Mouse (Mus musculus) stomach, postnatal 0 days (tissue): Measurements from ENCODE around the gene Zmiz1. TPM values are rescaled to one million over a fixed set of nuclear protein-coding genes. Genes with fewer than 3 reads are reported as not detected.

Experiments
- ATAC-seq: fragments of 200-750 bp; cut with Nextera tagmentation; 2 replicates; pipeline ENCODE4 v1.8.0; 2017; ENCODE audit not compliant: low FRiP score, low TSS enrichment
- DNase-seq: peaks from one replicate; pipeline ENCODE4 v3.0.0-alpha.2; 2016; ENCODE audit warnings: low spot score
- H3K27ac ChIP-seq: fragments of 300-500 bp; sonication (generic); replicated peaks from 2 replicates; pipeline ENCODE4 v1.5.1; 2014; ENCODE audit warnings: mild to moderate bottlenecking, control low read depth
- H3K27me3 ChIP-seq: fragments of 300-500 bp; sonication (generic); 2 replicates; pipeline ENCODE4 v1.6.1; 2014; ENCODE audit warnings: low read length; ENCODE audit not compliant: control insufficient read depth, insufficient read depth
- H3K36me3 ChIP-seq: fragments of 300-500 bp; sonication (generic); 2 replicates; pipeline ENCODE4 v1.6.1; 2014; ENCODE audit warnings: low read length, mixed read lengths; ENCODE audit not compliant: control insufficient read depth, insufficient read depth
- H3K4me1 ChIP-seq: fragments of 300-500 bp; sonication (generic); replicated peaks from 2 replicates; pipeline ENCODE4 v1.6.1; 2014; ENCODE audit warnings: antibody characterized with exemption; ENCODE audit not compliant: control insufficient read depth, insufficient read depth
- H3K4me2 ChIP-seq: fragments of 300-500 bp; sonication (generic); replicated peaks from 2 replicates; pipeline ENCODE4 v1.6.1; 2014; ENCODE audit warnings: low read depth, mild to moderate bottlenecking, control low read depth, moderate library complexity
- H3K4me3 ChIP-seq: fragments of 300-500 bp; sonication (generic); 2 replicates; pipeline ENCODE4 v1.5.1; 2014; ENCODE audit warnings: low read depth, low read length, control low read depth
- H3K9ac ChIP-seq: fragments of 300-500 bp; sonication (generic); 2 replicates; pipeline ENCODE4 v1.6.1; 2014; ENCODE audit warnings: mild to moderate bottlenecking, low read length, control low read depth, mixed read lengths
- H3K9me3 ChIP-seq: fragments of 300-500 bp; sonication (generic); 2 replicates; pipeline ENCODE4 v1.6.1; 2016; ENCODE audit warnings: low read length; ENCODE audit not compliant: control insufficient read depth
- CTCF ChIP-seq: IDR thresholded peaks from 2 replicates; pipeline ENCODE4 v1.5.1; 2016; ENCODE audit warnings: antibody characterized with exemption, low read depth, mild to moderate bottlenecking, moderate library complexity
- EP300 ChIP-seq: optimal IDR thresholded peaks from 2 replicates; pipeline ENCODE3; 2016; ENCODE audit warnings: antibody characterized with exemption
- WGBS: fragments of 180-500 bp; shearing (Covaris S2); extraction: QIAGEN DNeasy Blood & Tissue Kit; methylation state at CpG from one replicate; pipeline ENCODE4 v1.1.7; 2014; 5-methylcytosine and 5-hydroxymethylcytosine counted together
- polyA plus RNA-seq: library from polyadenylated mRNA; unstranded; fragments of >200 nt; fragmentation: Nextera tagmentation; extraction: Ambion mirVana; gene quantifications from 2 replicates; pipeline ENCODE4 v1.2.1, GENCODE M21; 2015

Zmiz1 gene
- polyA plus RNA-seq, 1 experiment from 2014 or later = 13.0 TPM

- H3K27ac ChIP-seq = peak overlapping the region; percentile 79
- TF ChIP-seq EP300 = no peak
- TF ChIP-seq CTCF = no peak
- no peaks in the 10 kb centered on the region for H3K27me3 ChIP-seq
- H3K4me3 ChIP-seq = no peak overlapping the region
- H3K4me2 ChIP-seq = no peak overlapping the region
- peaks cover 5% of the 10 kb centered on the region; the same call in 1 of the 2 replicates for H3K36me3 ChIP-seq
- no peak; the same call in 1 of the 2 replicates for ATAC-seq
- peaks cover 28% of the 10 kb centered on the region for H3K4me1 ChIP-seq
- peak overlapping the region; percentile 35 for H3K9ac ChIP-seq
- 14% methylated on average over 6 of the region's 6 CpGs for WGBS
- peak; percentile 36 for DNase-seq
- H3K9me3 ChIP-seq = no peaks in the 10 kb centered on the region
These were observed 128.6 kb downstream of the Zmiz1 start for GRCm38 (mm10) chr14:25587487-25588001.

GRCm38 (mm10) chr14:25588156-25588555 lies 129.2 kb downstream of the Zmiz1 start:
- TF ChIP-seq CTCF (no peak), EP300 (no peak)
- Histone ChIP-seq H3K27me3 (no peaks in the 10 kb centered on the region), H3K27ac (peak overlapping the region; percentile 79), H3K4me3 (no peak overlapping the region), H3K9me3 (no peaks in the 10 kb centered on the region), H3K9ac (peak overlapping the region; percentile 35; the same call in 1 of the 2 replicates), H3K4me2 (no peak overlapping the region), H3K4me1 (peaks cover 28% of the 10 kb centered on the region), H3K36me3 (0 out of 2 replicates have a peak, but pooled peaks cover 5% of the 10 kb centered on the region)
- DNase-seq = no peak
- no peak for ATAC-seq
- 55% methylated on average over 2 of the region's 2 CpGs for WGBS

- H3K27ac ChIP-seq = peak overlapping the region; percentile 79
- H3K9ac ChIP-seq = no peak overlapping the region
- no peaks in the 10 kb centered on the region for H3K9me3 ChIP-seq
- H3K4me2 ChIP-seq = no peak overlapping the region
- DNase-seq (no peak), ATAC-seq (no peak)
- no peak for TF ChIP-seq CTCF
- no peak for TF ChIP-seq EP300
- WGBS = 61% methylated on average over 16 of the region's 16 CpGs
- H3K27me3 ChIP-seq = no peaks in the 10 kb centered on the region
- no peak overlapping the region for H3K4me3 ChIP-seq
- H3K4me1 ChIP-seq = peaks cover 28% of the 10 kb centered on the region
- 0 out of 2 replicates have a peak, but pooled peaks cover 5% of the 10 kb centered on the region for H3K36me3 ChIP-seq
These were observed 130.3 kb downstream of the Zmiz1 start for GRCm38 (mm10) chr14:25588946-25589937.

GRCm38 (mm10) chr14:25591000-25591399 lies 132.0 kb downstream of the Zmiz1 start:
- ATAC-seq (peak; percentile 49; the same call in 1 of the 2 replicates), DNase-seq (no peak)
- no peak overlapping the region for H3K4me2 ChIP-seq
- H3K4me3 ChIP-seq = no peak overlapping the region
- H3K27me3 ChIP-seq = no peaks in the 10 kb centered on the region
- H3K9ac ChIP-seq = no peak overlapping the region
- 46% methylated on average over 4 of the region's 5 CpGs for WGBS
- no peak overlapping the region for H3K27ac ChIP-seq
- peaks cover 28% of the 10 kb centered on the region for H3K4me1 ChIP-seq
- TF ChIP-seq CTCF (no peak), EP300 (no peak)
- H3K9me3 ChIP-seq = no peaks in the 10 kb centered on the region
- H3K36me3 ChIP-seq = 0 out of 2 replicates have a peak, but pooled peaks cover 5% of the 10 kb centered on the region

- Histone ChIP-seq H3K36me3 (0 out of 2 replicates have a peak, but pooled peaks cover 5% of the 10 kb centered on the region), H3K4me3 (no peak overlapping the region), H3K27me3 (no peaks in the 10 kb centered on the region), H3K9me3 (no peaks in the 10 kb centered on the region), H3K4me1 (peaks cover 26% of the 10 kb centered on the region), H3K27ac (no peak overlapping the region), H3K9ac (no peak overlapping the region), H3K4me2 (no peak overlapping the region)
- no peak for ATAC-seq
- no peak for TF ChIP-seq EP300
- 97% methylated on average over 1 of the region's 1 CpGs for WGBS
- no peak for DNase-seq
These were observed 132.4 kb downstream of the Zmiz1 start for GRCm38 (mm10) chr14:25591426-25591825.

GRCm38 (mm10) chr14:25592522-25592921 lies 133.5 kb downstream of the Zmiz1 start:
- H3K4me1 ChIP-seq = peaks cover 17% of the 10 kb centered on the region
- 0 out of 2 replicates have a peak, but pooled peaks cover 2% of the 10 kb centered on the region for H3K36me3 ChIP-seq
- DNase-seq (no peak), ATAC-seq (no peak)
- TF ChIP-seq CTCF (no peak), EP300 (no peak)
- 65% methylated on average over 6 of the region's 6 CpGs for WGBS
- no peak overlapping the region for H3K9ac ChIP-seq
- no peak overlapping the region for H3K4me2 ChIP-seq
- no peaks in the 10 kb centered on the region for H3K27me3 ChIP-seq
- H3K4me3 ChIP-seq = no peak overlapping the region
- H3K27ac ChIP-seq = no peak overlapping the region
- no peaks in the 10 kb centered on the region for H3K9me3 ChIP-seq
